Mouse (Mus musculus) forelimb bud, embryonic 11.5 days (tissue): ENCODE data around the gene Aldh3b2.
A peak's percentile ranks its signal among the peaks of the same experiment; 100 is the strongest.

Experiments used
- DNase-seq: peaks from one replicate; pipeline ENCODE4 v3.0.0-alpha.2; 2012; ENCODE audit warnings: low read depth, low spot score

Gene Aldh3b2

GRCm38 (mm10) chr19:3986334-3986733 is 14.2 kb downstream of the Aldh3b2 start, which contains the start of gene Acy3:
Gene Acy3, plus strand, starts transcription at chr19:3986570.
- DNase-seq, result peak; percentile 35

GRCm38 (mm10) chr19:3988066-3988465 is 15.9 kb downstream of the Aldh3b2 start:
- no peak for DNase-seq

- no peak for DNase-seq
Observed at GRCm38 (mm10) chr19:3988750-3989149, 16.6 kb downstream of the Aldh3b2 start.

- DNase-seq, result no peak
Observed at GRCm38 (mm10) chr19:3990804-3991203, 18.7 kb downstream of the Aldh3b2 start.

GRCm38 (mm10) chr19:3991562-3991961 is 19.4 kb downstream of the Aldh3b2 start:
- DNase-seq, result no peak

GRCm38 (mm10) chr19:3991966-3992365 is 19.8 kb downstream of the Aldh3b2 start:
- no peak for DNase-seq

GRCm38 (mm10) chr19:3992416-3992815 is 20.3 kb downstream of the Aldh3b2 start, which contains the start of gene Tbx10:
Gene Tbx10, plus strand, starts transcription at chr19:3992752.
- no peak for DNase-seq

GRCm38 (mm10) chr19:3994932-3995331 is 22.8 kb downstream of the Aldh3b2 start:
- DNase-seq, result no peak

GRCm38 (mm10) chr19:3995505-3995904 is 23.4 kb downstream of the Aldh3b2 start:
- DNase-seq, result no peak

GRCm38 (mm10) chr19:3996106-3996505 is 24.0 kb downstream of the Aldh3b2 start:
- DNase-seq, result no peak

- DNase-seq, result no peak
Observed at GRCm38 (mm10) chr19:3996747-3997146, 24.6 kb downstream of the Aldh3b2 start.

GRCm38 (mm10) chr19:3997231-3997630 is 25.1 kb downstream of the Aldh3b2 start:
- no peak for DNase-seq

GRCm38 (mm10) chr19:3998335-3998734 is 26.2 kb downstream of the Aldh3b2 start:
- no peak for DNase-seq

GRCm38 (mm10) chr19:3999121-3999730 is 27.1 kb downstream of the Aldh3b2 start:
- DNase-seq, result no peak

GRCm38 (mm10) chr19:4000119-4000900 is 28.2 kb downstream of the Aldh3b2 start, which contains the start of the genes Nudt8 and Gm49405:
Gene Nudt8, plus strand, starts transcription at chr19:4000580.
Gene Gm49405, plus strand, starts transcription at chr19:4000626.
- peak; percentile 98 for DNase-seq

- no peak for DNase-seq
Observed at GRCm38 (mm10) chr19:4000949-4001525, 28.9 kb downstream of the Aldh3b2 start.

- DNase-seq, result no peak
Observed at GRCm38 (mm10) chr19:4001752-4002151, 29.6 kb downstream of the Aldh3b2 start.

- DNase-seq, result no peak
Observed at GRCm38 (mm10) chr19:4003112-4003511, 31.0 kb downstream of the Aldh3b2 start, which contains the start of gene Doc2g. Gene Doc2g, plus strand, starts transcription at chr19:4003313.

- no peak for DNase-seq
Observed at GRCm38 (mm10) chr19:4003641-4004040, 31.5 kb downstream of the Aldh3b2 start.

- no peak for DNase-seq
Observed at GRCm38 (mm10) chr19:4004331-4004730, 32.2 kb downstream of the Aldh3b2 start.

GRCm38 (mm10) chr19:4005091-4005490 is 33.0 kb downstream of the Aldh3b2 start:
- DNase-seq, result no peak

GRCm38 (mm10) chr19:4005971-4006370 is 33.8 kb downstream of the Aldh3b2 start:
- DNase-seq, result no peak
